Mouse (Mus musculus) lung, postnatal 0 days (tissue): ENCODE measurements around the gene Cnpy4.

Source experiments
- CTCF ChIP-seq: IDR thresholded peaks from 2 replicates; pipeline ENCODE4 v1.5.1; 2016; ENCODE audit warnings: antibody characterized with exemption, mild to moderate bottlenecking
- EP300 ChIP-seq: IDR thresholded peaks from 2 replicates; pipeline ENCODE4 v1.6.1; 2016; ENCODE audit warnings: antibody characterized with exemption, mild to moderate bottlenecking, control low read depth

- TF ChIP-seq CTCF (no peak), EP300 (no peak)
These were observed 27.0 kb upstream of the Cnpy4 start for GRCm38 (mm10) chr5:138160224-138160762.
